Mouse (Mus musculus) lung, embryonic 14.5 days (tissue): ENCODE data around the gene Atrip. TPM values are rescaled to one million over a fixed set of nuclear protein-coding genes. Genes with fewer than 3 reads are reported as not detected.
A peak's percentile ranks its signal among the peaks of the same experiment; 100 is the strongest.

Source experiments
- ATAC-seq: fragments of 200-750 bp; cut with Nextera tagmentation; 2 replicates; pipeline ENCODE4 v1.8.0; 2017; ENCODE audit warnings: mild to moderate bottlenecking, moderate TSS enrichment, moderate library complexity; ENCODE audit not compliant: insufficient read depth
- DNase-seq: peaks from one replicate; pipeline ENCODE4 v3.0.0-alpha.2; 2015
- H3K27ac ChIP-seq: fragments of 300-500 bp; sonication (generic); 2 replicates; pipeline ENCODE4 v1.5.1; 2014; ENCODE audit warnings: low read depth, mild to moderate bottlenecking, moderate library complexity
- H3K27me3 ChIP-seq: fragments of 300-500 bp; sonication (generic); 2 replicates; pipeline ENCODE4 v1.6.1; 2014; ENCODE audit warnings: low read length, control low read depth; ENCODE audit not compliant: insufficient read depth
- H3K36me3 ChIP-seq: fragments of 300-500 bp; sonication (generic); 2 replicates; pipeline ENCODE4 v1.6.1; 2014; ENCODE audit warnings: control low read depth; ENCODE audit not compliant: insufficient read depth
- H3K4me1 ChIP-seq: fragments of 300-500 bp; sonication (generic); 2 replicates; pipeline ENCODE4 v1.6.1; 2014; ENCODE audit warnings: antibody characterized with exemption, control low read depth; ENCODE audit not compliant: insufficient read depth
- H3K4me2 ChIP-seq: fragments of 300-500 bp; sonication (generic); 2 replicates; pipeline ENCODE4 v1.6.1; 2014; ENCODE audit warnings: mild to moderate bottlenecking
- H3K4me3 ChIP-seq: fragments of 300-500 bp; sonication (generic); 2 replicates; pipeline ENCODE4 v1.5.1; 2014; ENCODE audit warnings: low read depth, low read length
- H3K9ac ChIP-seq: fragments of 300-500 bp; sonication (generic); 2 replicates; pipeline ENCODE4 v1.6.1; 2014
- H3K9me3 ChIP-seq: fragments of 300-500 bp; sonication (generic); 2 replicates; pipeline ENCODE4 v1.6.1; 2016; ENCODE audit warnings: low read depth, low read length, control low read depth
- CTCF ChIP-seq: IDR thresholded peaks from 2 replicates; pipeline ENCODE4 v1.5.1; 2016; ENCODE audit warnings: antibody characterized with exemption, low read depth
- WGBS: fragments of 180-500 bp; shearing (Covaris S2); extraction: QIAGEN DNeasy Blood & Tissue Kit; methylation state at CpG from one replicate; pipeline ENCODE4 v1.1.7; 2014; 5-methylcytosine and 5-hydroxymethylcytosine counted together
- polyA plus RNA-seq: library from polyadenylated mRNA; unstranded; fragments of >200 nt; fragmentation: Nextera tagmentation; extraction: Ambion mirVana; gene quantifications from 2 replicates; pipeline ENCODE4 v1.2.1, GENCODE M21; 2014

Gene Atrip
- polyA plus RNA-seq, 1 experiment from 2014 or later, result 27.6 TPM

DNA sequence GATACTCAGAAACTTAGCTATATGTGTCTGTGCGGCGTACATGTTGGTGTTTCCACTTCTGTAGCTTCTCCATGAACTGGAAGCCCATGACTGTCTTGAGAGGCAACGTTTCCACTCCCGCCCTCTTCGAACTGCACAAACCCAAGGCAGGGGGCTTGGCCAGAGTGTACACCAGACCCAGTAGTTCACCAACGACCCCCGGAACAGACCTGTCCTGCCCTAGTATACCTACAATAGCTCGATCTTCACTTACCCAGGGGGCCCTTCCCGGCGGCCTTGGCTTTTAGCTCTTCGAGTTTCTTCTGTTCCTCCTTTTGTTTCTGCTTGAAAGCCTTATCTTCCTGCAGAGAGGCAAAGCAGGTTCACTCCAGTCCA, 7.8 kb upstream of the Atrip start:
- WGBS, result 5% methylated on average over 11 of the region's 11 CpGs
- H3K4me1 ChIP-seq, result peaks cover 11% of the 10 kb centered on the region

GRCm38 (mm10) chr9:109080516-109080915, 6.6 kb upstream of the Atrip start:
- peaks cover 11% of the 10 kb centered on the region for H3K4me1 ChIP-seq
- no peak for DNase-seq
- H3K9me3 ChIP-seq, result no peaks in the 10 kb centered on the region
- no peak for ATAC-seq
- no peaks in the 10 kb centered on the region for H3K27me3 ChIP-seq
- H3K36me3 ChIP-seq, result peaks cover 24% of the 10 kb centered on the region
- no peak overlapping the region for H3K4me2 ChIP-seq
- H3K4me3 ChIP-seq, result no peak overlapping the region
- TF ChIP-seq CTCF, result no peak
- WGBS, result 91% methylated on average over 3 of the region's 3 CpGs
- H3K27ac ChIP-seq, result no peak overlapping the region
- no peak overlapping the region for H3K9ac ChIP-seq

More for the DNA sequence above, 7.8 kb upstream of the Atrip start:
- H3K9ac ChIP-seq, result peak overlapping the region; percentile 68
- peak overlapping the region; percentile 39; the same call in 1 of the 2 replicates for H3K27ac ChIP-seq
- H3K27me3 ChIP-seq, result no peaks in the 10 kb centered on the region
- DNase-seq (no peak), ATAC-seq (peak; percentile 5; the same call in 1 of the 2 replicates)
- H3K9me3 ChIP-seq, result no peaks in the 10 kb centered on the region
- H3K36me3 ChIP-seq, result peaks cover 24% of the 10 kb centered on the region
- TF ChIP-seq CTCF, result no peak
- peak overlapping the region; percentile 86 for H3K4me2 ChIP-seq
- H3K4me3 ChIP-seq, result peak overlapping the region; percentile 50

DNA sequence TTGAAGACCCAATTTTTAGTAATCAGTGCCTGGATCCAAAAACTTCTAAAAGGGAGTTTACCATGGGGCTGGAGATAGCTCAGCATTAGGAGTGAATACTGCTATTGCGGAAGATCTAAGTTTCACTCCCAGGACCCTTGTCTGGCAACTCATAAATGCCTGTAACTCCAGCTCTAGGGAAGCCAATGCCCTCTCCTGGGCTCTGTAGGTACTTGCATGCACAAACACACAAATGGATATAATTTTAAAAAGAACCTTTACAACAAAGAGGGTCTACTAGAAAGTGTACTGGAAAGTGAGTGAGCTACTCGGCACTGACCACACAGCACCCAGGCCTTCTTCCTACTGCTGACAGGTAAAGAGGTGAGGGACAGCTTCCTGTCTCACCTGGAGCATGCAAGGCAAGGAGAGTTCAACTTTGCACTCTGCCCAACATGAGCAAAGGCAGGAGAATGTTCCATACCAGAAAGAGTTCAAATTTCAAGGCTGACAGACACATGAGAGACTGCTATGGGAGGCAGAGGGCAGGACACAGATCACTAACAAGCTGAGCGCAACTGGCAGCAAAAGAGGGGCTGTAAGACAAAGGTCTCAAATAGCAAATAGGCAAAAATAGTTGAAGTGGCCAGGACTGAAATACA, 5.7 kb downstream of the Atrip start:
- WGBS, result 92% methylated on average over 3 of the region's 3 CpGs
- Histone ChIP-seq H3K4me1 (0 out of 2 replicates have a peak, but pooled peaks cover 6% of the 10 kb centered on the region), H3K36me3 (peaks cover 83% of the 10 kb centered on the region), H3K27me3 (no peaks in the 10 kb centered on the region), H3K4me3 (no peak overlapping the region), H3K4me2 (no peak overlapping the region), H3K9me3 (no peaks in the 10 kb centered on the region), H3K27ac (no peak overlapping the region), H3K9ac (no peak overlapping the region)
- DNase-seq, result no peak
- TF ChIP-seq CTCF, result no peak
- no peak for ATAC-seq

GRCm38 (mm10) chr9:109060898-109061295, 13.0 kb downstream of the Atrip start:
- no peaks in the 10 kb centered on the region for H3K9me3 ChIP-seq
- H3K4me1 ChIP-seq, result no peaks in the 10 kb centered on the region
- no peak for ATAC-seq
- no peak overlapping the region for H3K9ac ChIP-seq
- no peak overlapping the region for H3K4me3 ChIP-seq
- no peak for TF ChIP-seq CTCF
- 86% methylated on average over 5 of the region's 5 CpGs for WGBS
- no peak for DNase-seq
- H3K4me2 ChIP-seq, result no peak overlapping the region
- no peak overlapping the region for H3K27ac ChIP-seq
- H3K27me3 ChIP-seq, result no peaks in the 10 kb centered on the region
- H3K36me3 ChIP-seq, result peaks cover 74% of the 10 kb centered on the region

GRCm38 (mm10) chr9:109060184-109060897, 13.6 kb downstream of the Atrip start:
- 86% methylated on average over 16 of the region's 16 CpGs for WGBS
- no peaks in the 10 kb centered on the region for H3K9me3 ChIP-seq
- no peaks in the 10 kb centered on the region for H3K27me3 ChIP-seq
- H3K4me3 ChIP-seq, result no peak overlapping the region
- no peak overlapping the region for H3K27ac ChIP-seq
- ATAC-seq (no peak; the same call in 1 of the 2 replicates), DNase-seq (no peak)
- no peak overlapping the region for H3K9ac ChIP-seq
- H3K36me3 ChIP-seq, result peaks cover 68% of the 10 kb centered on the region
- no peaks in the 10 kb centered on the region for H3K4me1 ChIP-seq
- TF ChIP-seq CTCF, result no peak
- no peak overlapping the region for H3K4me2 ChIP-seq

- H3K36me3 ChIP-seq, result peaks cover 58% of the 10 kb centered on the region
- H3K4me3 ChIP-seq, result peak within 1 kb of the TSS; percentile 33
- DNase-seq (peak; percentile 91), ATAC-seq (peak; percentile 87)
- 0 out of 2 replicates have a peak, but pooled peaks cover 4% of the 10 kb centered on the region for H3K4me1 ChIP-seq
- no peaks in the 10 kb centered on the region for H3K9me3 ChIP-seq
- 16% methylated on average over 15 of the region's 15 CpGs for WGBS
- no peaks in the 10 kb centered on the region for H3K27me3 ChIP-seq
- TF ChIP-seq CTCF, result peak; percentile 96
- peak within 1 kb of the TSS; percentile 66 for H3K4me2 ChIP-seq
- peak within 1 kb of the TSS; percentile 62 for H3K9ac ChIP-seq
- peak within 1 kb of the TSS; percentile 89; the same call in 1 of the 2 replicates for H3K27ac ChIP-seq
Observed at GRCm38 (mm10) chr9:109059136-109059903, 14.6 kb downstream of the Atrip start, which contains the start of gene Trex1. Trex1 (minus strand) TSS chr9:109059734.
